Comparison of ENCODE assay signal across 16 mouse cellular contexts in genomic region chr5:136241161-136241560, GRCm38 (mm10).
"Had no signal": no experiment of that assay in that cellular context is flagged by ENCODE, and none has a peak within 500 bp of the region (broad histone marks: within the 10 kb centered on the region; RNA-seq: fewer than 3 reads in every experiment).

No protein-coding gene starts in this region.

- H3K9me3 ChIP-seq: kidney, embryonic 15.5 days; limb, embryonic 10.5 days; liver, embryonic 15.5 days; midbrain, embryonic 10.5 days; midbrain, embryonic 15.5 days had no signal

- H3K27ac ChIP-seq: kidney, embryonic 15.5 days; left cerebral cortex, adult 2 months; limb, embryonic 10.5 days; liver, embryonic 15.5 days; midbrain, embryonic 10.5 days; midbrain, embryonic 15.5 days; stomach, postnatal 0 days had no signal

- H3K36me3 ChIP-seq: kidney, embryonic 15.5 days; limb, embryonic 10.5 days; liver, embryonic 15.5 days; midbrain, embryonic 10.5 days; midbrain, embryonic 15.5 days had no signal

- H3K4me3 ChIP-seq: kidney, embryonic 15.5 days; left cerebral cortex, adult 2 months; limb, embryonic 10.5 days; liver, embryonic 15.5 days; midbrain, embryonic 10.5 days; midbrain, embryonic 15.5 days had no signal

- H3K4me2 ChIP-seq: kidney, embryonic 15.5 days; liver, embryonic 11.5 days; liver, embryonic 15.5 days; midbrain, embryonic 15.5 days had no signal

- DNase-seq: kidney, adult 2 months; kidney, postnatal 14 days; lung, adult 2 months; lung, postnatal 36 days; retina, postnatal 1 day; right cerebral cortex, postnatal 4 days had no signal

- ATAC-seq: intestine, embryonic 16.5 days; lung, postnatal 0 days; midbrain, embryonic 15.5 days had no signal

- H3K9ac ChIP-seq: kidney, embryonic 15.5 days; liver, embryonic 15.5 days; midbrain, embryonic 15.5 days had no signal

- H3K27me3 ChIP-seq: midbrain, embryonic 15.5 days had no signal
